9 mouse cellular contexts compared by ENCODE assay signal in genomic region chr11:117330076-117330950, GRCm38 (mm10).
DNase-seq lines count a peak whose midpoint lies in the region; ATAC-seq and TF ChIP-seq lines count a peak whose summit lies in the region.
"Had no signal": no experiment of that assay in that cellular context is flagged by ENCODE, and none has a peak within 500 bp of the region (broad histone marks: within the 10 kb centered on the region; RNA-seq: fewer than 3 reads in every experiment).

No protein-coding gene starts in this region.

- peaks cover 44% of the 10 kb centered on the region for H3K4me1 ChIP-seq in hindbrain, postnatal 0 days (ENCODE audit: insufficient read depth, low read length)
- H3K4me1 ChIP-seq in midbrain, embryonic 13.5 days (replicated peaks), result peaks cover 68% of the 10 kb centered on the region

- TF ChIP-seq CTCF in hindbrain, postnatal 0 days (IDR thresholded peaks at IDR 0.05; ENCODE audit: low read depth), result no peak

- no peak overlapping the region for H3K9ac ChIP-seq in hindbrain, postnatal 0 days (replicated peaks; ENCODE audit: low read length)
- 0 out of 2 replicates have a peak overlapping the region, but pooled peaks have one; percentile 32 for H3K9ac ChIP-seq in midbrain, embryonic 13.5 days (replicated peaks)

- no peaks in the 10 kb centered on the region for H3K36me3 ChIP-seq in hindbrain, postnatal 0 days (ENCODE audit: insufficient read depth, low read length)
- no peaks in the 10 kb centered on the region for H3K36me3 ChIP-seq in midbrain, embryonic 13.5 days

- peak overlapping the region; percentile 95; the same call in 1 of the 2 replicates for H3K27ac ChIP-seq in hindbrain, postnatal 0 days
- peak overlapping the region; percentile 98 for H3K27ac ChIP-seq in midbrain, embryonic 13.5 days

- 63% methylated on average over 12 of the region's 12 CpGs for whole genome bisulfite sequencing in hindbrain, postnatal 0 days
- WGBS in midbrain, embryonic 13.5 days, result 69% methylated on average over 12 of the region's 12 CpGs

- peak; percentile 51 for DNase-seq in kidney, postnatal 10 days
- DNase-seq in kidney, postnatal 36 days, result no peak
- DNase-seq in hindbrain, postnatal 0 days (ENCODE audit: low spot score), result no peak
- DNase-seq in ovary, postnatal 36 days (ENCODE audit: low spot score), result no peak
- DNase-seq in kidney, adult 8-10 months, result no peak
- DNase-seq in adrenal gland, postnatal 36 days, result no peak

- ATAC-seq in common myeloid progenitor, adult 5-6 weeks (replicated peaks; ENCODE audit: low read depth, poor library complexity, severe bottlenecking), result 0 out of 2 replicates have a peak, but pooled peaks have one; percentile 4
- no peak for ATAC-seq in hindbrain, postnatal 0 days
- ATAC-seq in midbrain, embryonic 13.5 days, result no peak

- no peaks in the 10 kb centered on the region for H3K9me3 ChIP-seq in hindbrain, postnatal 0 days (ENCODE audit: low read length)
- H3K9me3 ChIP-seq in midbrain, embryonic 13.5 days, result no peaks in the 10 kb centered on the region

- 0 out of 2 replicates have a peak overlapping the region, but pooled peaks have one; percentile 80 for H3K4me2 ChIP-seq in hindbrain, postnatal 0 days (ENCODE audit: low read depth, low read length)
- H3K4me2 ChIP-seq in midbrain, embryonic 13.5 days (replicated peaks), result peak overlapping the region; percentile 73

- H3K27me3 ChIP-seq in hindbrain, postnatal 0 days (ENCODE audit: insufficient read depth, low read length), result no peaks in the 10 kb centered on the region
- no peaks in the 10 kb centered on the region for H3K27me3 ChIP-seq in midbrain, embryonic 13.5 days

- H3K4me3 ChIP-seq in hindbrain, postnatal 0 days (ENCODE audit: low read length), result no peak overlapping the region
- H3K4me3 ChIP-seq in midbrain, embryonic 13.5 days (replicated peaks), result no peak overlapping the region
- H3K4me3 ChIP-seq: myocyte had no signal
